Mouse (Mus musculus) heart, embryonic 10.5 days (tissue): ENCODE measurements around the gene Crtam. TPM values are rescaled to one million over a fixed set of nuclear protein-coding genes. Genes with fewer than 3 reads are reported as not detected.
A peak's percentile ranks its signal among the peaks of the same experiment; 100 is the strongest.

Experiments used
- DNase-seq: peaks from one replicate; pipeline ENCODE4 v3.0.0-alpha.2; 2017; ENCODE audit warnings: low spot score
- H3K27ac ChIP-seq: fragments of 300-500 bp; sonication (generic); 2 replicates; pipeline ENCODE4 v1.5.1; 2016; ENCODE audit warnings: mild to moderate bottlenecking
- H3K27me3 ChIP-seq: fragments of 300-500 bp; sonication (generic); 2 replicates; pipeline ENCODE4 v1.6.1; 2016; ENCODE audit warnings: mild to moderate bottlenecking; ENCODE audit not compliant: poor library complexity, insufficient read depth, severe bottlenecking
- H3K36me3 ChIP-seq: fragments of 300-500 bp; sonication (generic); 2 replicates; pipeline ENCODE4 v1.6.1; 2016; ENCODE audit warnings: mild to moderate bottlenecking, moderate library complexity
- H3K4me1 ChIP-seq: fragments of 300-500 bp; sonication (generic); 2 replicates; pipeline ENCODE4 v1.6.1; 2016; ENCODE audit warnings: mild to moderate bottlenecking
- H3K4me3 ChIP-seq: fragments of 300-500 bp; sonication (generic); 2 replicates; pipeline ENCODE4 v1.5.1; 2016; ENCODE audit warnings: mild to moderate bottlenecking, moderate library complexity
- H3K9me3 ChIP-seq: fragments of 300-500 bp; sonication (generic); 2 replicates; pipeline ENCODE4 v1.6.1; 2016; ENCODE audit warnings: mild to moderate bottlenecking, moderate library complexity
- WGBS: fragments of 180-500 bp; shearing (Covaris S2); methylation state at CpG from one replicate; pipeline ENCODE4 v1.1.7; 2016; 5-methylcytosine and 5-hydroxymethylcytosine counted together
- polyA plus RNA-seq: library from polyadenylated mRNA; unstranded; fragments of >200 nt; fragmentation: Nextera tagmentation; extraction: Ambion mirVana; gene quantifications from 2 replicates; pipeline ENCODE4 v1.2.1, GENCODE M21; 2016

Crtam gene
- polyA plus RNA-seq, 1 experiment from 2014 or later: 0.29 TPM

DNA sequence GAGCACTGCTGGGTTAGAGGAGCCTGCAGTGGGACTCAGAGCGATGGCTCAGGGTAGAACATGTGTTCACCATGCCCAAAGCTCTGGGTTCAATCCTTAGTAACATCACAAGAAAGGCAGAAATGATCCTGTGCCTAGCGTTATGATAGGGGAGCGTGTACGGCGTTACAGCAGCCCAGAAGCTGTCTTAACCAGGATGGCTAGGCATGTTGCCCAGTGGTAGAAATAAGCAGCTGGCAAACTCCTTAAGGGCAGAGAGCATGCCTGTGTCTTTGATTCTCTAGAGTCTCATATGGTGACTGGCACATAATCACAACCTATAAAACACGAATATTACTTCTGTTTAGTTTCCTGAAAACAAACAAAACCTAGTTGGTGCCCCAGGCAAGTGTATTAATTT is 12.9 kb downstream of the Crtam start:
- H3K27ac ChIP-seq: no peak overlapping the region
- no peak for DNase-seq
- H3K9me3 ChIP-seq: no peaks in the 10 kb centered on the region
- 87% methylated on average over 6 of the region's 6 CpGs for WGBS
- no peaks in the 10 kb centered on the region; the same call in 1 of the 2 replicates for H3K27me3 ChIP-seq
- H3K4me3 ChIP-seq: no peak overlapping the region
- H3K36me3 ChIP-seq: no peaks in the 10 kb centered on the region
- no peaks in the 10 kb centered on the region for H3K4me1 ChIP-seq

DNA sequence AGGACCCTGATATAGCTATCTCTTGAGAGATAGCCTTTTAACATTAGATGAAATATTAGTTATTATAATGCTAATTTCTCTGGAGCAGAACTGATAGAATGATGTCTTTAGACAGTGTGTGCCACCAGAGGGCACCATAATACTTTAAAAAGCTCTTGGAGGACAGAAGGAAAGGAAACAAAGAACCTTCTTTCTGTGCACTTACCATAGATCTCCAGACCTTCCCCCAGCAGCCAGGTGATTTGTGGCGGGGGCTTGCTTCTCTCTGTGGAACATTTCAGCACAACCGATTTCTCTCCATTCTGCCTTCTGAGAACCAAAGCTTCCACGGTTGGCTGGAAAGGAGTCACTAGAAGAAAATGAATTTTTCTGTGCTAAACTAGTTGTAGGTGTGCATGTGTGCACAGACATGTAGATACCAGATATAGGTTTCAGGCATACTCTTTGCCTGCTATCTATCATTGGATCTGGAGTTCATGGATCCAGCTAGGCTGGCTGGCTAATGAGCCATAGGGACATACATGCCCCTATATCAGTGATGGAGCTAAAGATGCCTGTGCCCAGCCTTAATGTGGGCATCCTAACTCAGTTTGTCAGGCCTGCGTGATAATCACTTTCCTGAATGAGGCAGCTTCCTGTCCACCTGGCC is 14.4 kb downstream of the Crtam start:
- H3K4me1 ChIP-seq: no peaks in the 10 kb centered on the region
- peak overlapping the region; percentile 9; the same call in 1 of the 2 replicates for H3K27ac ChIP-seq
- no peak for DNase-seq
- no peaks in the 10 kb centered on the region; the same call in 1 of the 2 replicates for H3K27me3 ChIP-seq
- 40% methylated on average over 4 of the region's 4 CpGs for WGBS
- H3K9me3 ChIP-seq: no peaks in the 10 kb centered on the region
- H3K4me3 ChIP-seq: no peak overlapping the region
- H3K36me3 ChIP-seq: no peaks in the 10 kb centered on the region

DNA sequence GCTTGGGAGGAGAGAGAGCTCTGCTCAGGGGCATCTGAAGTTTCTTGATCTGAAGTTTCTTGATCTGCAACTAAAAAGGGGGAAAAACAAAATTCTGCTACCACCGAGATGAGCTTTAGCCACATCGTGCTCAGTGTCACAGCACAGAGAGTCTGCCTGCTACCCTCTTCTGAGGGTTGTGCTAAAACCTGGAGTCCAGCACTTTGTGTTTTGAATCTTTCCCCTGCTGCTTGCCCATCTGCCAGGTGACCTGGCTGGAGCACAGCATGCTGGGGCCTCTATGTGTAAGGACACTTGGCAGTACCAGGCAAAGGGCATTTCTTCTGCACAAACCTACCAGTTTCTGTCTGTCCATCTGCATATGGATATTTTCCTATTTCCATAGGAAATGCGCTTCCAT is 20.1 kb downstream of the Crtam start:
- no peaks in the 10 kb centered on the region for H3K9me3 ChIP-seq
- H3K27ac ChIP-seq: no peak overlapping the region
- no peaks in the 10 kb centered on the region for H3K4me1 ChIP-seq
- WGBS: 65% methylated on average over 3 of the region's 3 CpGs
- no peak for DNase-seq
- H3K36me3 ChIP-seq: no peaks in the 10 kb centered on the region
- H3K4me3 ChIP-seq: no peak overlapping the region
- H3K27me3 ChIP-seq: no peaks in the 10 kb centered on the region; the same call in 1 of the 2 replicates

DNA sequence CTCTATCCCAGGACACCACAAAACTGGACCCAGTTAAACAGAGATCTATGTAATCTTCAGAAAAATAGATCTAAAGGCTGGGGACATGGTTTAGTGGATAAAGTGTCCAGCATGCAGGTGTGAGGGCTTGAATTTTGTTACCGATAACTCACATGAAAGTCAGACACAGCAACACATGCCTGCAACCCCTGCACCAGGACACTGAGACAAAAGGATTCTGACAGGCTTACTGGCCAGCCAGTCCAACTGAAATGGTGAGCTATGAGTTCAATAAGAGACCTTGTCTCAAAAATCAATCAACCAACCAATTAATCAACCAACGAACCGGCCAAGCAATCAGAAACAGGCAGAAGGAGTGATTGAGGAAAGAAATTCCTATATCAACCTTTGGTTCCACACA is 20.7 kb downstream of the Crtam start:
- H3K4me3 ChIP-seq: no peak overlapping the region
- H3K4me1 ChIP-seq: no peaks in the 10 kb centered on the region
- H3K9me3 ChIP-seq: no peaks in the 10 kb centered on the region
- no peak overlapping the region for H3K27ac ChIP-seq
- 78% methylated on average over 3 of the region's 3 CpGs for WGBS
- H3K27me3 ChIP-seq: no peaks in the 10 kb centered on the region; the same call in 1 of the 2 replicates
- DNase-seq: no peak
- no peaks in the 10 kb centered on the region for H3K36me3 ChIP-seq

DNA sequence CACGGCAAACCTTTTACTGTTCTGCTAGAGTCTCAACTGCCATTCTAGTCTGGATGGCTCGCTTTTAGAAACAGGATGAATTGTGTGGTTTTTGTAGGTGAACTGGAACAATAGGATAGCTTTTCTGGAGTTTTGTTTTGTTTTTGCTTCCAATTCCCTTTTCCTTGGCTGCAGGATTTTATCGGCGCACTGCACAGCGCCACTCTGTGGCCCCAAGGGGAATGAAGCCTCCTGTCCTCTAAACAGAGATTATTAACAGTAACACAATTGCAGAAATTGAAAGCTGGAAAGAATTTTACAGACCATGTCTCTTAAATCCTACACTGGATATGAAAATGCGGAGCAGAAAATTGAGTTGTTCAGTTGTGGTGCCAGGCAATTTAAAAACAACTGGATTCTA is 21.9 kb downstream of the Crtam start:
- WGBS: 29% methylated on average over 6 of the region's 6 CpGs
- Histone ChIP-seq H3K4me3 (no peak overlapping the region), H3K36me3 (no peaks in the 10 kb centered on the region), H3K4me1 (no peaks in the 10 kb centered on the region), H3K9me3 (no peaks in the 10 kb centered on the region), H3K27me3 (no peaks in the 10 kb centered on the region; the same call in 1 of the 2 replicates), H3K27ac (no peak overlapping the region)
- no peak for DNase-seq

DNA sequence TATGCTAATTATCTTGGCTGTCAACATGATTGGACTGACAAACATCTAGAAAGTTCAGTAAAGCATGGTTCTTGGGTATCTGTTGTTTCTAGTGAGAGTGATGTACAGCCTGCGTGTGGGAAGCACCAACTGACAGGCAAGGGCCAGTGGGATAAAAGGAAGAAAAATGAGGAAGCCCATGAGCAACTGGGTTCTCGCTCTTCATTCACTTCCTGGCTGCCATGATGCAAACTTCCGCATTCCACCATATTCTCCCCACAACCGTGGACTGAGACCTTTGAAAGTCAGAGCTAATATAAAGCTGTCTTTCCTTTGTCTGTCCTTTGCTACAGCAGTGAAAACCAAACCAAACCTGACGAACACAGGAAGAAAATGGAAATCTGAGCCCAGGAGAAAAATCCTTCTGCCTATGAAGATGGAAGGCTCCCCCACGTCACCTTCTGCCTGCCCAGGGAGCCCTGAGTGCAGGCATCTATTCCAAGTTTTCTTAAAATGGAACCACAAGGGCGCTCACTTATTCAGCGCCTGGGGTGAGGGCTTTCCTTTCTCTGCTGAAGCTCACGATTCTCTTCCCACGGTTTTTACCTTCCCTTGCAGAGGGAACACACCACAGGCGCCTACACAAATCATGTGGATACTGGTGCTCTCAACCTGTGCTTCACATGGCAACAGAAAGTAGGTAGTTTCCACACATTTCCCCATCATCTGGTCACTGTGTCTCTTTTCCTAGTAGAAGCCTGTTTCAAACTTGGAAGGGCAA is 30.2 kb downstream of the Crtam start:
- H3K4me1 ChIP-seq: no peaks in the 10 kb centered on the region
- H3K36me3 ChIP-seq: no peaks in the 10 kb centered on the region
- no peaks in the 10 kb centered on the region for H3K9me3 ChIP-seq
- 72% methylated on average over 11 of the region's 11 CpGs for WGBS
- H3K4me3 ChIP-seq: no peak overlapping the region
- DNase-seq: no peak
- H3K27me3 ChIP-seq: no peaks in the 10 kb centered on the region
- H3K27ac ChIP-seq: no peak overlapping the region

DNA sequence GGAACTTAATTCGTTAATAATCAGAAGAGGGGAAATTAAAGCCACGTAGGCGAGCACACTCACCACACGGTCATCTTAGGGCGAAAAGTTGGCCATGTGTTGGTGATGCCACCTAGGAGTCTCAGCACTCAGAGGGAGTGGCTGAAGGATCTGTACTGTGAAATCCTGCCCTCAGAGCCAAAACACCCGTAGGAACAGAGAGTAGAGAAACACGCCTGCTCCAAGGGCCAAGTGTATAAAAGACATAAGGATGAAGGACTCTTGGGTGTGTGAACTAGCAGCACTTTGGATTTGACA is 40.1 kb downstream of the Crtam start:
- H3K4me3 ChIP-seq: peak overlapping the region; percentile 67
- WGBS: 21% methylated on average over 7 of the region's 7 CpGs
- H3K27me3 ChIP-seq: peaks cover 70% of the 10 kb centered on the region
- H3K36me3 ChIP-seq: no peaks in the 10 kb centered on the region
- H3K4me1 ChIP-seq: peaks cover 8% of the 10 kb centered on the region
- no peak overlapping the region for H3K27ac ChIP-seq
- no peak for DNase-seq
- no peaks in the 10 kb centered on the region for H3K9me3 ChIP-seq

DNA sequence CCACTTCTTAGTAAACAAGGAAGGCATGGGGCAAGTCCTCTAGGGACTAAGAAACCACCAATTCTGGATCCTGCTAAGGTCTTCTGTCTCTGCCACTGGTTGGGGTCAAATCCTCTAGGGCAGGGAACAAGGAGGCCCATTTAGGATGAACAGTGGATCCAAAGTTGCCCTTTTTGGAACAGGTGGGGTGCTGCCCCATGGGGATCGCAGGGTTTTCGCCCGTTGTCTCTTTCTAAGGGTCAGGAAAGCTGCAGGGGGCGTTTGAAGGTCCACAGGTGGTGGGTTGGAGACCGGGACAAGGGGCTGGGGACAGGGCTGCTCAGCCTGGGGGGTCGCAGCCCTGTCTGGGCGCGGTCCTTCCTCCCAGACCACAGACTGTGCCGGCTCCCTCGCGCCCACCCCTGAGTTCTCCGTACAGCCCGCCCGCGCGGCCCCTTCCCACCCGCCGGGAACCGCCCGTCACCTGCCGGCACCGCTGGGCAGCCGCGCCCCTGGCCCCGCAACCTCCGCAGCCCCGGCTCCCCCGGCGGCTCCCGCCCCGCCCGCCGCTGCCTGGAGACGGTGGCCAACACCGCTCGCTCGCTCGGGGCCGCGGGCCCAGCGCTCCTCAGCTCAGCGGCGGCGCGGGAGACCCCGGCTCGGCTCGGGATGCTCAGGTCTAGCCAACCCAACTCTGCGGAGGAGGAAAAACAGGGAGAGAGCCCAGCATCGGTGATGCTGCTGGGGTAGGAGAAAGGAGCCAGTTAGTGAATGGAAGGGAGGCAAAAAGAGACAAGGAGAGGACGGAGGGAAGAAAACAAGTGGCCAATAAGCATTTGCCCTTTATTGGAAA is 40.6 kb downstream of the Crtam start, which contains the start of gene Jhy:
TSS of gene Jhy (minus strand) at position 533 of the 832 bp plus-strand sequence.
- peak within 1 kb of the TSS; percentile 48 for H3K27ac ChIP-seq

DNA sequence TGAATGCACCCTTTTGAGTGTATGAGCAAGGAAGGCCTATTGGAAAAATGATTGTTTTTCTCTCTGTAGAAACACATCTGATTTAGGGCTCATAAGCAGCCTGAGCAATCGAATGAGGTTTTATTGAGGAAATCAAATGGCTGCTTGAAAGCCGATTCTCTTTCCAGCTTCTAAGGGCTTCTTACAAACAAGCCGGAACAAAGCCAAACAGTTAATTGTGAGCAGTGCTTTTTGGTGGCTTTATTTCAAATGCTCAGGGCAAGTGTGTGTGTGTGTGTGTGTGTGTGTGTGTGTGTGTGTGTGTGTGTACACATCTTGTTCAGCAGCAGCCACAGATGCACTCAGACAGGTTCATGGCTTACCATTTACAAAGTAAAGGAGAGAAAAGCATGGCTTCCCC is 43.0 kb downstream of the Crtam start:
- no peaks in the 10 kb centered on the region for H3K36me3 ChIP-seq
- WGBS: 78% methylated on average over 3 of the region's 3 CpGs
- peaks cover 8% of the 10 kb centered on the region for H3K4me1 ChIP-seq
- H3K4me3 ChIP-seq: no peak overlapping the region
- no peak overlapping the region for H3K27ac ChIP-seq
- peaks cover 72% of the 10 kb centered on the region for H3K27me3 ChIP-seq
- no peak for DNase-seq
- no peaks in the 10 kb centered on the region for H3K9me3 ChIP-seq

More for the DNA sequence above, 40.6 kb downstream of the Crtam start, which contains the start of gene Jhy:
- Histone ChIP-seq H3K9me3 (no peaks in the 10 kb centered on the region), H3K27me3 (peaks cover 70% of the 10 kb centered on the region), H3K36me3 (no peaks in the 10 kb centered on the region), H3K4me3 (peak within 1 kb of the TSS; percentile 67), H3K4me1 (peaks cover 8% of the 10 kb centered on the region)
- WGBS: under 1% methylated on average over 48 of the region's 51 CpGs
- no peak for DNase-seq

DNA sequence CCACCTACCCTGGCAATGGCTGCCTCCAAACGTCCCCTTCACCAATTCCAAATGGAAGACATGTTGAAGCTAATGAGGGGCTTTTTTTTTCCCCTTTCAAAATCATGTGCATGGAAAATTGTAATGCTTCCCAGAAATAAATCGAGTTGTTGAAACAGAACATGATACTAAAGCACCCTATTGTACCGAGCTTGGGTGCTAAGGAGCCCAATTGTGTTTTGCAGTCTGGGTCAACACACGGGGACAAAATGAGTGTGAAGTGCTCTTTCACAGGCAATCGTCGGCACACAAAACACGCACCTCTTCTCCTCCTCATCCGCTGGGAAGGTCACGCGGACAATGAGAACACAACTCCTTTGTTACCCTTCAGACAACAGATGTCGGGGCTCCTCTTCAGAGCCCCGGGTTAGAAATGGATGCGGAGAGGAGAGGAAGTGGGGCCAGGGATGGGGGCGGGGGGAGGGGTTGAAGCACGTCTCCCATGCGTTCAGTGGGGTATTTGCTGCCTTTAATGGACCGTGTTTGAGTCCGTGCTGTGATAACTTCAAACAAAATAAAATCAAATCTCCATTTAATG is 55.3 kb downstream of the Crtam start:
- Histone ChIP-seq H3K4me3 (no peak overlapping the region), H3K27ac (no peak overlapping the region), H3K4me1 (0 out of 2 replicates have a peak, but pooled peaks cover 9% of the 10 kb centered on the region), H3K27me3 (no peaks in the 10 kb centered on the region; the same call in 1 of the 2 replicates), H3K36me3 (no peaks in the 10 kb centered on the region), H3K9me3 (no peaks in the 10 kb centered on the region)
- 68% methylated on average over 18 of the region's 18 CpGs for WGBS
- DNase-seq: no peak

DNA sequence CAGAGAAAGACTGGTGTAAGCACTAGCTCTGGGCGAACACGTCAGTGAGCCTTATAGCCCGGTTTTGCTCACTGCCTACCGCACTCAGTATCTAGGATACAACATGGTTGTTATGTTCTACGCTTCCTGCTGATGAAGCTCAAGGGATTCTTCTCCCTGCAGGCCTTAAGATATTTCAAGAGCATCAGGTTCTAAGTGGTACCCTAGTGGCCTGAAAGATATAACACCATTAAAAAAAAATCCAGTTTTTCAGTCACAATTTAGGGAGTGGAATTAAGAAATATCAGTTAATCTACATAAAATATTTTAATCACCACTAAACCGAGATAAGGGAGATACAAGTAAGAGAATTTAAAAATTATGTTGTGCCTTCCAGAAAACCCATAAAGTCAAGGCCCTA is 56.0 kb downstream of the Crtam start:
- H3K4me1 ChIP-seq: 0 out of 2 replicates have a peak, but pooled peaks cover 9% of the 10 kb centered on the region
- no peak for DNase-seq
- H3K4me3 ChIP-seq: no peak overlapping the region
- WGBS: 78% methylated on average over 6 of the region's 6 CpGs
- no peaks in the 10 kb centered on the region for H3K36me3 ChIP-seq
- no peaks in the 10 kb centered on the region for H3K9me3 ChIP-seq
- no peak overlapping the region for H3K27ac ChIP-seq
- no peaks in the 10 kb centered on the region; the same call in 1 of the 2 replicates for H3K27me3 ChIP-seq

DNA sequence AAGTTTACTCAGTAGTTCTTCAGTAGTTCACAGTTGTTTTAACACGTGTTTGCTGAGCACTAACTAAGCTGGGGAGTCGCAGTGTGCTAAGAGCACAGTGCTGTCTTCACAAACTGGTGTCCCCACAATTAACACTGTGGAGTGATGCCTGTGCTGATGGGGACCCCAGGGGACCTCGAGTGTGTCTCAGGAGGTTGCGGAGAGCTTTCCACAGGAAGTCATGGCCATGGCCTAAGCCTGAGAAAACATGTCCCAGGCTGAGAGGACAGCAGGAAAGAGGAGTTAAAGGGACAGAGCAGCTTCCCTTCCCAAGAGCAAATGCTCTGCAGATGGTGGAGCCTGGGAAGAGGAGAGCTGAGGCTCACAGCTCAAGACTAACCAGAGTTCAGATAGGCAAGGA is 57.3 kb downstream of the Crtam start:
- DNase-seq: no peak
- 0 out of 2 replicates have a peak, but pooled peaks cover 9% of the 10 kb centered on the region for H3K4me1 ChIP-seq
- no peaks in the 10 kb centered on the region for H3K36me3 ChIP-seq
- WGBS: 34% methylated on average over 4 of the region's 4 CpGs
- H3K27ac ChIP-seq: no peak overlapping the region
- no peaks in the 10 kb centered on the region for H3K9me3 ChIP-seq
- H3K4me3 ChIP-seq: no peak overlapping the region
- H3K27me3 ChIP-seq: no peaks in the 10 kb centered on the region; the same call in 1 of the 2 replicates
